16 mouse cellular contexts compared by ENCODE assay signal in genomic region chr1:114074506-114074905, GRCm38 (mm10).
"Had no signal": no experiment of that assay in that cellular context is flagged by ENCODE, and none has a peak within 500 bp of the region (broad histone marks: within the 10 kb centered on the region; RNA-seq: fewer than 3 reads in every experiment).

No protein-coding gene starts in this region.

- H3K9me3 ChIP-seq: neural tube, embryonic 13.5 days; neural tube, embryonic 15.5 days; stomach, embryonic 15.5 days had no signal

- H3K9ac ChIP-seq: neural tube, embryonic 13.5 days; neural tube, embryonic 15.5 days; stomach, embryonic 15.5 days had no signal

- DNase-seq: retina, postnatal 1 day; right cerebral cortex, adult 18-20 months; right cerebral cortex, postnatal 14 days; right cerebral cortex, postnatal 25 days; right cerebral cortex, postnatal 4 days; spleen, adult 18-20 months; thymus, adult 18-20 months; thymus, adult 2 months; thymus, postnatal 14 days; thymus, postnatal 25 days; thymus, postnatal 36 days; thymus, postnatal 4 days had no signal

- H3K4me3 ChIP-seq: neural tube, embryonic 13.5 days; neural tube, embryonic 15.5 days; stomach, embryonic 15.5 days had no signal

- H3K4me2 ChIP-seq: neural tube, embryonic 13.5 days; neural tube, embryonic 15.5 days; stomach, embryonic 15.5 days had no signal

- H3K36me3 ChIP-seq: neural tube, embryonic 13.5 days; neural tube, embryonic 15.5 days; stomach, embryonic 15.5 days had no signal

- H3K27ac ChIP-seq: neural tube, embryonic 13.5 days; neural tube, embryonic 15.5 days; stomach, embryonic 15.5 days; stomach, postnatal 0 days had no signal

- H3K27me3 ChIP-seq: neural tube, embryonic 13.5 days; neural tube, embryonic 15.5 days; stomach, embryonic 15.5 days had no signal

- H3K4me1 ChIP-seq: neural tube, embryonic 13.5 days; neural tube, embryonic 15.5 days; stomach, embryonic 15.5 days had no signal
